Mouse (Mus musculus): ENCODE data around the gene Tmem182. TPM values are rescaled to one million over a fixed set of nuclear protein-coding genes. Genes with fewer than 3 reads are reported as not detected.

Tmem182 gene
- 0.95 and 2.4 TPM in 2 replicates for polyA plus RNA-seq (2012; rRNA removed)

- no peak for TF ChIP-seq CTCF (conservative IDR thresholded peaks at IDR 0.05; ENCODE audit: insufficient read depth, insufficient read length, low read depth, low read length)
- 57% methylated on average over 9 of the region's 9 CpGs for WGBS
- no peaks in the 10 kb centered on the region for H3K27me3 ChIP-seq (replicated peaks; ENCODE audit: control insufficient read depth, insufficient read depth, low read length)
- H3K36me3 ChIP-seq (ENCODE audit: control insufficient read depth, insufficient read depth, low read length): no peaks in the 10 kb centered on the region
- peak; percentile 32 for DNase-seq
- no peaks in the 10 kb centered on the region for H3K4me1 ChIP-seq (ENCODE audit: control insufficient read depth, insufficient read depth, low read length)
- H3K27ac ChIP-seq (ENCODE audit: insufficient read depth, low read depth, low read length): no peak within 1 kb of the TSS
- no peak within 1 kb of the TSS for H3K4me3 ChIP-seq (ENCODE audit: insufficient read depth, low read depth, low read length)
Measured at GRCm38 (mm10) chr1:40805351-40805750, at the start of gene Tmem182. Gene Tmem182, plus strand, starts transcription at chr1:40805601.

GRCm38 (mm10) chr1:40759751-40760445 is 45.5 kb upstream of the Tmem182 start:
- 45% methylated on average over 6 of the region's 6 CpGs for WGBS
- peak; percentile 84 for DNase-seq
- H3K27ac ChIP-seq (ENCODE audit: insufficient read depth, low read depth, low read length): peak overlapping the region; percentile 78

GRCm38 (mm10) chr1:40764042-40764441 is 41.4 kb upstream of the Tmem182 start:
- Histone ChIP-seq H3K27me3 (replicated peaks; ENCODE audit: control insufficient read depth, insufficient read depth, low read length) (no peaks in the 10 kb centered on the region), H3K27ac (ENCODE audit: insufficient read depth, low read depth, low read length) (no peak overlapping the region), H3K4me1 (ENCODE audit: control insufficient read depth, insufficient read depth, low read length) (peaks cover 19% of the 10 kb centered on the region; the same call in 1 of the 2 replicates), H3K4me3 (ENCODE audit: insufficient read depth, low read depth, low read length) (no peak overlapping the region), H3K36me3 (ENCODE audit: control insufficient read depth, insufficient read depth, low read length) (no peaks in the 10 kb centered on the region)
- TF ChIP-seq POLR2A (IDR thresholded peaks at IDR 0.05; ENCODE audit: low read depth, low read length): no peak
- no peak for TF ChIP-seq CTCF (conservative IDR thresholded peaks at IDR 0.05; ENCODE audit: insufficient read depth, insufficient read length, low read depth, low read length)
- 74% methylated on average over 1 of the region's 1 CpGs for WGBS
- DNase-seq: no peak

More at GRCm38 (mm10) chr1:40759751-40760445, 45.5 kb upstream of the Tmem182 start:
- Histone ChIP-seq H3K36me3 (ENCODE audit: control insufficient read depth, insufficient read depth, low read length) (no peaks in the 10 kb centered on the region), H3K27me3 (replicated peaks; ENCODE audit: control insufficient read depth, insufficient read depth, low read length) (no peaks in the 10 kb centered on the region), H3K4me3 (ENCODE audit: insufficient read depth, low read depth, low read length) (no peak overlapping the region), H3K4me1 (ENCODE audit: control insufficient read depth, insufficient read depth, low read length) (peaks cover 18% of the 10 kb centered on the region; the same call in 1 of the 2 replicates)
- TF ChIP-seq POLR2A (IDR thresholded peaks at IDR 0.05; ENCODE audit: low read depth, low read length) (no peak), CTCF (conservative IDR thresholded peaks at IDR 0.05; ENCODE audit: insufficient read depth, insufficient read length, low read depth, low read length) (no peak)

- Histone ChIP-seq H3K4me3 (ENCODE audit: insufficient read depth, low read depth, low read length) (no peak overlapping the region), H3K27ac (ENCODE audit: insufficient read depth, low read depth, low read length) (no peak overlapping the region), H3K4me1 (ENCODE audit: control insufficient read depth, insufficient read depth, low read length) (peaks cover 19% of the 10 kb centered on the region), H3K36me3 (ENCODE audit: control insufficient read depth, insufficient read depth, low read length) (no peaks in the 10 kb centered on the region), H3K27me3 (replicated peaks; ENCODE audit: control insufficient read depth, insufficient read depth, low read length) (no peaks in the 10 kb centered on the region)
- WGBS: 56% methylated on average over 15 of the region's 15 CpGs
- DNase-seq: no peak
- TF ChIP-seq POLR2A (IDR thresholded peaks at IDR 0.05; ENCODE audit: low read depth, low read length) (no peak), CTCF (conservative IDR thresholded peaks at IDR 0.05; ENCODE audit: insufficient read depth, insufficient read length, low read depth, low read length) (no peak)
Measured at GRCm38 (mm10) chr1:40764701-40765275, 40.6 kb upstream of the Tmem182 start.

GRCm38 (mm10) chr1:40765521-40765920 is 39.9 kb upstream of the Tmem182 start:
- Histone ChIP-seq H3K4me3 (ENCODE audit: insufficient read depth, low read depth, low read length) (no peak overlapping the region), H3K36me3 (ENCODE audit: control insufficient read depth, insufficient read depth, low read length) (no peaks in the 10 kb centered on the region), H3K4me1 (ENCODE audit: control insufficient read depth, insufficient read depth, low read length) (peaks cover 13% of the 10 kb centered on the region), H3K27ac (ENCODE audit: insufficient read depth, low read depth, low read length) (no peak overlapping the region), H3K27me3 (replicated peaks; ENCODE audit: control insufficient read depth, insufficient read depth, low read length) (no peaks in the 10 kb centered on the region)
- 92% methylated on average over 12 of the region's 12 CpGs for WGBS
- DNase-seq: no peak
- TF ChIP-seq POLR2A (IDR thresholded peaks at IDR 0.05; ENCODE audit: low read depth, low read length) (no peak), CTCF (conservative IDR thresholded peaks at IDR 0.05; ENCODE audit: insufficient read depth, insufficient read length, low read depth, low read length) (no peak)

- no peak for DNase-seq
- no peaks in the 10 kb centered on the region for H3K36me3 ChIP-seq (ENCODE audit: control insufficient read depth, insufficient read depth, low read length)
- no peaks in the 10 kb centered on the region for H3K27me3 ChIP-seq (replicated peaks; ENCODE audit: control insufficient read depth, insufficient read depth, low read length)
- H3K4me1 ChIP-seq (ENCODE audit: control insufficient read depth, insufficient read depth, low read length): peaks cover 11% of the 10 kb centered on the region
- H3K27ac ChIP-seq (ENCODE audit: insufficient read depth, low read depth, low read length): no peak overlapping the region
- H3K4me3 ChIP-seq (ENCODE audit: insufficient read depth, low read depth, low read length): no peak overlapping the region
- WGBS: 94% methylated on average over 18 of the region's 18 CpGs
- TF ChIP-seq CTCF (conservative IDR thresholded peaks at IDR 0.05; ENCODE audit: insufficient read depth, insufficient read length, low read depth, low read length) (no peak), POLR2A (IDR thresholded peaks at IDR 0.05; ENCODE audit: low read depth, low read length) (no peak)
Measured at GRCm38 (mm10) chr1:40767588-40767987, 37.8 kb upstream of the Tmem182 start.

DNA sequence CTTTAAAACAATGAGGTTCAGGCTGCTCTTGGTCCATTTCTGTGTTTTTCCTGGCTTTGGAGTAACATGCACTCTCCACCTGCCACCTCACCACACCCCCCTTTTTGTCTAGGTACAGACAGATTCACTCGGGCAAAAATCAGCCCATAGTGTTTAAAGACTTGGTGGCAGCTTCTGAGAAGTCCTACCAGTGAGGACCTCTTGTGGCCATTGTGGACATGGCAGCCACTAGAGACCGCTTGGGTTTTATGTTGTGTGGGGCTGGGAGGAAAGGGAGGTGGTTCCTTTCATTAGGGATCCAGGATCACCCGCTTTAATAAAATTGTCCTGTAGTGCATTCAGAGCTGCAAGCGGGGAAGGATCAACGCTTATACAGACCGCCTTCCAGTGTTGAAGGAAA is 36.8 kb upstream of the Tmem182 start:
- TF ChIP-seq POLR2A (IDR thresholded peaks at IDR 0.05; ENCODE audit: low read depth, low read length) (no peak), CTCF (conservative IDR thresholded peaks at IDR 0.05; ENCODE audit: insufficient read depth, insufficient read length, low read depth, low read length) (peak; percentile 66)
- Histone ChIP-seq H3K27ac (ENCODE audit: insufficient read depth, low read depth, low read length) (no peak overlapping the region), H3K36me3 (ENCODE audit: control insufficient read depth, insufficient read depth, low read length) (no peaks in the 10 kb centered on the region), H3K27me3 (replicated peaks; ENCODE audit: control insufficient read depth, insufficient read depth, low read length) (no peaks in the 10 kb centered on the region), H3K4me3 (ENCODE audit: insufficient read depth, low read depth, low read length) (no peak overlapping the region), H3K4me1 (ENCODE audit: control insufficient read depth, insufficient read depth, low read length) (peaks cover 11% of the 10 kb centered on the region)
- 38% methylated on average over 6 of the region's 6 CpGs for WGBS
- peak; percentile 67 for DNase-seq
